Mouse (Mus musculus) NIH3T3 (cell line): ENCODE data around the gene Pdha1.

ENCODE experiments used
- DNase-seq: peaks from one replicate; pipeline ENCODE4 v3.0.0-alpha.2; 2012; ENCODE audit warnings: low read depth

Gene Pdha1

GRCm38 (mm10) chrX:160137861-160138717 is at the start of gene Pdha1:
TSS of gene Pdha1 (minus strand) at chrX:160138413.
- DNase-seq = peak; percentile 92

DNA sequence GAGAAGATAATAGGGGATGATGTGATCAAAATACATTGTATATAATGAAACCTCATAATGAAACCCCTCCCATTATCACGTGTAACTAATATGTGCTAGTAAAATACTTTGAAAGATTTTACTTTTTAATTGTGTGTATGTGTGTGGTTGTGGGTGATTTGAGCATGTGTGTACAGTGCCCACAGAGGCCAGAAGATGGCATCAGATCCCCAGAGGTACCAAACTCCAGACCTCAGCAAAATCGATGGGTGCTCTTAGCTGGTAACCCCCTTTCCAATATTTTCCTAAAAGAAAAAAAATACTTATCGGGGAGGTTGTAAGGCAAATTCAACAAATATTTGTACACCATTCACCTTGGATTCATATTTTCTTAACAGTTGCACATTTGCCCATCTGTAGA is 40.8 kb upstream of the Pdha1 start:
- DNase-seq = no peak

DNA sequence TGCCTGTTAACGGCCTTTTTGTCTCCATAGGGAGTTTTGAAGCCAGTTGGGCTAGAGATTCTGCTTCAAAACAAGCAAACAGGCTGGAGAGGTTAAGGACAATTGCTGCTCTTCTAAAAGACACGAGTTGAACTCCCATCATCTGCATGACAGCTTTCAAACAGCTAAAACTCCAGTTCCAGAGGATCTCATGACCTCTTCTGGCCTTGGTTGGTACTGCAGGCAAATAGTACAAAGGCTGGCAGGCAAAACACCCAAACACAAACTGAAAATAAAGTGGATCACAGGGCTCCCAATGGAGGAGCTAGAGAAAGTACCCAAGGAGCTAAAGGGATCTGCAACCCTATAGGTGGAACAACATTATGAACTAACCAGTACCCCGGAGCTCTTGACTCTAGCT is 31.9 kb upstream of the Pdha1 start:
- DNase-seq = peak; percentile 82

DNA sequence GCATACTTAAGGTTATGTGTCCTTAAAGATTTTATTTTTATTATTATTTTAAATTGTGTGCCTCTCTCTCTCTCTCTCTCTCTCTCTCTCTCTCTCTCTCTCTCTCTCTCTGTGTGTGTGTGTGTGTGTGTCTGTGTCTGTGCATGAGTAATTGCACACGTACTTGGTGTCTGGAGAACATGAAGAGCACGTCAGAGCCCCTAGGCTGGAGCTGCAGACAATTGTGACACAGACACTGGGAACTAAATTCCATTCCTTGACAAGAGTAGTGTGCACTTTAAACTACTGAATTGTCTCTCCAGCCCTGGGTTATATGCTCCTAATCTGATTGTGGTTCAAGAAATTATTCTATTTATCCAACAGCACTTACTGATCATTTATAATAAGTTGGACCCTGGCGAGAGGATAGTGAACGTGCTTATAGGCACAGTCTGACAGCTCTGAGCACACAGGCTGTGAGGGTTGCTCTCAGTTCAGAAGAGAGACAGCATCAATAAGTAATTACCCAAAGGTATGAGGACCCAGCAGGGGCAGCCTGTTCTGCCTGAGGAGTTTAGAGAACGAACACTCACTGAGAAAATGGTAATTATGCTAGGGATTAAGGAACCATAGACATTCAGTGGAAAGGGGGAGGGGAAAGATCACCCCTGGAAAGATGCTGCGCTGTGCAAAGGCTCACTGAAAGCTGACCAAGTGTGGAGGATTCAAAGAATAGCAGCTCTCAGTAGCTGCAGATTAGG is 28.2 kb upstream of the Pdha1 start:
- no peak for DNase-seq

- no peak for DNase-seq
These were observed 26.0 kb upstream of the Pdha1 start for GRCm38 (mm10) chrX:160164259-160164658.

DNA sequence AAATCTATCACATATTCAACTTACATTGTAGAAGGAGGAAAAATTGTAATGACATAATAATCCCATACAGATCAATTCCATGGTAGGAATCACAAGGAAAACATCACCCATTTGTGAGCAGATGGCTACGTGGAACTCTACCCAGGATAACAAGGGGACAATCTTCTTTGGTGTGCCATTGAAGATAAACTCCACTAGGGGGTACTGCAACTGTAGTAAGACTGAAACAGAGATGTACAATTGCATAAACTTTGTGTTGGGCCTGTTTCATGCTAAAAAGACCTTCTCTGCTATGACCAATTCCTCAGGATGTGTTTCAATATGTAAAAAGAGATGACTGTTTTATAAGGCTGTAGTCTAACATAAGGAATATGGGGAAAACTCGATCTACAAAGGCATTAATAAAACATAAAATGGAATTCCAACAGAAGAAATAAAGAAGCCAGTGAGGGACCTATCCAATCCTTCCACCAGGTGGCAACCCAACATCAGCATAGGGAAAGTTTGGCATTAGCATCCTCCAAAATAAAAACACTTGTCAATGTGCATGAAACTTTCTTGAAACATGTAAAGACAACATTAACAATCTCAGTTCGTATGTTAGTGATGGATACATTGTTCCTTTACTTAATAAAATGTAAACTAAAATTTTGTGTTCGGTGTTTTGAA is 15.1 kb upstream of the Pdha1 start:
- DNase-seq = peak; percentile 67

GRCm38 (mm10) chrX:160148859-160149258 is 10.6 kb upstream of the Pdha1 start:
- no peak for DNase-seq

DNA sequence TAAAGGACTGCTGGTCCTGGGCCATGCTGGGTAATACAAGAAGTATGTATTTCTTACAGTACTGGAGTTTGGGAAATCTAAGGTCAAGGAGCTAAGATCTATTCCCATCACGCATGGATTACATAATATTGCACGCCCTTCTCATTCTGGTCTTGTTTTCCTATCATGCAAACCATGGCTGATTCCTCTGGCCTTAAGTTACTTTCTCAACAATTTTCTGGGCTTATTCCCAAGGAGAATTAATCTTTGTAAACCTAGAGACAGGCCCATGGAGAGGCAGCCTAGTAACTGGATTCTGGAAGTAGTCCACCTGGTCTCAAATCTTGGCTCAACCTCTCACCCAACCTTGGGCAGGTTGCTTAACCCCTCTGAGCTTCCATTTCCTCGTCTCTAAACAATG is 9.2 kb upstream of the Pdha1 start:
- peak; percentile 47 for DNase-seq

GRCm38 (mm10) chrX:160146806-160147205 is 8.6 kb upstream of the Pdha1 start:
- DNase-seq = no peak

GRCm38 (mm10) chrX:160137177-160137860 is 894 bp downstream of the Pdha1 start:
- no peak for DNase-seq

DNA sequence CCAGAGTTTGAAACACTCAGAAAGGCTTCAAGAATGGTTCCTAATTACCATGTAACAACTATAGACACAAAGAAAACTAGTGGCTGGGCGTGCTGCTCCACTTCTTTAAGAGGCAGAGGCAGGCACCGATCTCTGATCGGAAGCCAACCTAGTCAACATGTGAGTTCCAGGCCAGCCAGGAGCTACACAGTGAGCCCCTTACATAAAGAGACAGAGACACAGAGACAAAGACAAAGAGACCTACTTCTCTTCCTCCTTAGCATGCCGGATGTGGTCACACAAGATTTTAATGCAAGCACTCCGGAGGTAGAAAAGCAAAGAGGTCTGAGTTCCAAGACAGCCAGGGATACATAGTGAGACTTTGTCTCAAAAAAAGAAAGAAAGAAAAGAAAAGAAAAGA is 2.1 kb downstream of the Pdha1 start:
- peak; percentile 40 for DNase-seq

DNA sequence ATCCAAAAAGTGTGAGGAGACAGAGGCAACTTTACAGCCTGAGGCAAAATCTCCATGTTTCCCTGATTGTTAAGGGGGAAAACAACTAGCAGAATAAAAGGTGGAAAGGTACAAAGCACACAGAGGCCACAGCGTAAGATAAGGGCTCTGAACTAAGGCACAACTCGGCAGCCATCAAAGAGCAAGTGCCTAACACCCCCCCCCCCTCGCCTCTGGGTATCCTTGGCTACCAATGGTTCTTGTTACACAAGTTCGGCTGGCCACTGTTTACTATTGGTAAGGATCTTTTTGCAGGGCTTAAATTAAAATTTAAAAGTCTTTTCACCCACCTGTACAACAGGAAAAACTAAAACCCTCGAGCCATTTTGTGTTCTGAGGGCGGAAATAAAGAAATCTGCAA is 2.5 kb downstream of the Pdha1 start:
- DNase-seq = no peak

- no peak for DNase-seq
These were observed 3.9 kb downstream of the Pdha1 start for GRCm38 (mm10) chrX:160134136-160134843.

DNA sequence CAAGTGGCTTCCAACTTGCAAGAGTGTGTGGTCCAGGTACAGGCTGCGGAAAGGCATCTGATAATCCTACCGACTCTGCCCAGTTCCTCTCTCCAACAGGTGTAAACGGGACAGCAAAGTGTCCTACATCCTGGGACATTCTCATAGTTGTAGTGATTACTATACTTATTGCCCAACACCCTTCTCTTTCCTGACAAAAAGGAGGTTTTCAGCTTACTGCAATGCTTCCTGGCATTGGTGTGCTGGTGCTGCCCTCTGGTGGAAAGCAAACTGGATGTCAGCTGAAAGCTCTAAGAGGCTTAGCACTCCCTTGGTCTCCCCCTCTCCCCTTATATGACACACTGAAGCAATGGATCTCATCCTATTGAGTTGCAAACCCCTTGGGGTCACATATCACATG is 21.6 kb downstream of the Pdha1 start:
- peak; percentile 81 for DNase-seq

DNA sequence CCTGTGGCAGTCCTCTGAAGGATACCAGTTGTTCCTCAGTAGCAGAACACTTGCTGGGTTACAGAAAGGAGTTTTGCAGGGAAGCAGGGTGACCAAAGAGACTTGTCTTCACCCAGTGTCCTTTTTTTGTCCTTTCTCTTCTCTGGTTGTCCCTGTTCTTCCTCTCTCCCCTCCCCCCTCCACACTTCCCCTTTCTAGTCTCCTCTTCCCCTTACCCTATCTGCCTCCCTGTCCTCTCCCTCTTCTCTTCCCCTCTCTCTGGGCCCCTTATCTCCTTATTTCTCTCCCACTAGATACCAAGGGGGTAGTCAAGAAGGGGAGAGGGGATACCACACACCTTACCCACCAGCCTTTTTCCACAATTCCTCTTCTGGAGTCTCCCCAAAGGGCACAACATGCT is 22.1 kb downstream of the Pdha1 start:
- DNase-seq = no peak

GRCm38 (mm10) chrX:160113777-160114176 is 24.4 kb downstream of the Pdha1 start:
- DNase-seq = no peak

DNA sequence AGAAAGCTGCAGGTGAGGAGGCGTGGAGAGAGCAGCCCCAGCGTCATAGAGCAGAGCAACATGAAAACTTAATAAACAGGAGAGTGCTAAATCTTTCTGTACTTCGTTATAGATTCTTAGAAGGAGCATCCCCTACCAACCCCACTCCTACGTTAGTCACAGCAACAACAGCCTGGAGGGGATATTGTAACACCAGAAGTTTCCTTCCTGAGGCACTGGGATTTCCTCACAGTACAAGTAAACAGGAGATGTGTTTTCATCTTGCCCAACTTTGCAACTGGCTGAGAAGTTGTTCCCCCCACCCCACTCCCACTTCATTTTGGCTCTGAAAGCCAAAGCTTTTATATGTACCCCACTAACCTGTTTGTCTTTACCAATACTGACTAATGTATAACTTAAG is 30.4 kb downstream of the Pdha1 start:
- DNase-seq = no peak

DNA sequence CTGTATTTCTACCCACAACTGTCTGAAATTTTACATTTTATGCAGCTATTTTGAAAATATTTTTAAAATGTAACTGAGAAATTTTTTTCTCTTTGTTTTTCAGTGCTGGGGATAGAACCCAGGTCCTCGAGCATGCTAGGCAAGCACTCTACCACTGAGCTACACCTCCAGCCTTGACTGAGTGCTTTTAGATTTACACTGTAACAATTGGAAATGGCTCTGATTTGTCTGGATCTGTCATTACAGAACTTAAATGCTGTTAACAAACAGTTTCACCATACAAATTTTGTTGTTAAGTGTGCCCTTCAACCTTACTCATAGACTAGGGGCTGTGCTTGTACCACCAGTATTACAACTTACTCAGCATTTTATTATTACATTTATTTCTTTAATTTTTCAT is 46.2 kb downstream of the Pdha1 start:
- DNase-seq = no peak
